Mouse (Mus musculus) heart, embryonic 16.5 days (tissue): ENCODE results near the gene Gpr4. TPM values are rescaled to one million over a fixed set of nuclear protein-coding genes. Genes with fewer than 3 reads are reported as not detected.
A peak's percentile ranks its signal among the peaks of the same experiment; 100 is the strongest.

ENCODE experiments used
- ATAC-seq: fragments of 200-750 bp; cut with Nextera tagmentation; replicated peaks from 2 replicates; pipeline ENCODE4 v1.8.0; 2017; ENCODE audit warnings: moderate number of reproducible peaks; ENCODE audit not compliant: insufficient read depth, low FRiP score; ENCODE audit errors: extremely low read depth
- H3K27ac ChIP-seq: fragments of 300-500 bp; sonication (generic); 2 replicates; pipeline ENCODE4 v1.5.1; 2014; ENCODE audit warnings: mild to moderate bottlenecking, low read length, control low read depth, moderate library complexity
- H3K27me3 ChIP-seq: fragments of 300-500 bp; sonication (generic); 2 replicates; pipeline ENCODE4 v1.6.1; 2014; ENCODE audit warnings: low read length, mixed read lengths; ENCODE audit not compliant: control insufficient read depth, insufficient read depth
- H3K36me3 ChIP-seq: fragments of 300-500 bp; sonication (generic); 2 replicates; pipeline ENCODE4 v1.6.1; 2014; ENCODE audit not compliant: control insufficient read depth, insufficient read depth
- H3K4me1 ChIP-seq: fragments of 300-500 bp; sonication (generic); 2 replicates; pipeline ENCODE4 v1.6.1; 2014; ENCODE audit warnings: low read length, mixed read lengths; ENCODE audit not compliant: control insufficient read depth, insufficient read depth
- H3K4me2 ChIP-seq: fragments of 300-500 bp; sonication (generic); 2 replicates; pipeline ENCODE4 v1.6.1; 2014; ENCODE audit warnings: low read depth, mild to moderate bottlenecking, control low read depth, low read length
- H3K4me3 ChIP-seq: fragments of 300-500 bp; sonication (generic); 2 replicates; pipeline ENCODE4 v1.5.1; 2014; ENCODE audit warnings: mild to moderate bottlenecking, control low read depth, low read length
- H3K9ac ChIP-seq: fragments of 300-500 bp; sonication (generic); 2 replicates; pipeline ENCODE4 v1.6.1; 2014; ENCODE audit warnings: low read length, control low read depth
- H3K9me3 ChIP-seq: fragments of 300-500 bp; sonication (generic); replicated peaks from 2 replicates; pipeline ENCODE4 v1.6.1; 2016; ENCODE audit warnings: low read length; ENCODE audit not compliant: control insufficient read depth
- WGBS: fragments of 180-500 bp; shearing (Covaris S2); extraction: QIAGEN DNeasy Blood & Tissue Kit; methylation state at CpG from one replicate; pipeline ENCODE4 v1.1.7; 2014; 5-methylcytosine and 5-hydroxymethylcytosine counted together
- polyA plus RNA-seq: library from polyadenylated mRNA; unstranded; fragments of >200 nt; fragmentation: Nextera tagmentation; extraction: Ambion mirVana; gene quantifications from 2 replicates; pipeline ENCODE4 v1.2.1, GENCODE M21; 2015

Gpr4 gene
- polyA plus RNA-seq, 1 experiment from 2014 or later, result 2.7 TPM

DNA sequence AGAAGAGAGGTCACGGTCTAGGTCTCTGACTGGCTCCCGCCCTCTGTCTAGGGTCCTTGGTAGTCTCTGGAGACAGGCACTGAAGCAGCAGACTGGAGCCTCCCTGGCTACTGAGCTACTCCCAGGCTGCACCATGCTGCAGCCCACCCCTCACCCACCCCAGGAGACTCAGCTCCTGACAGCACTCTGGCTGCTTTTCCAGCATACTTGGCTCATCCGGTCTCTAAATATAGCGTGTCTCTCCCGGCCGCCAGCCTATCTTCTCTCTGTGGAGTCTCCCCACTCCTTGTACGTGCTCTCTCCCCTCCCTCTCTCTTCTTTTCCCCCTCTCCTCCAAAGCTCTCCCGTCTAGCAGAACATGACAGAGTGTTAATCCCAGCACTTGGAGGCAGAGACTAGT lies 42.2 kb upstream of the Gpr4 start:
- Histone ChIP-seq H3K27me3 (peaks cover 4% of the 10 kb centered on the region), H3K27ac (peak overlapping the region; percentile 93), H3K4me2 (peak overlapping the region; percentile 19; the same call in 1 of the 2 replicates), H3K4me3 (no peak overlapping the region), H3K36me3 (no peaks in the 10 kb centered on the region), H3K4me1 (peaks cover 43% of the 10 kb centered on the region), H3K9me3 (0 out of 2 replicates have a peak, but pooled peaks cover 5% of the 10 kb centered on the region), H3K9ac (peak overlapping the region; percentile 32; the same call in 1 of the 2 replicates)
- WGBS, result 18% methylated on average over 8 of the region's 8 CpGs
- ATAC-seq, result peak; percentile 84

DNA sequence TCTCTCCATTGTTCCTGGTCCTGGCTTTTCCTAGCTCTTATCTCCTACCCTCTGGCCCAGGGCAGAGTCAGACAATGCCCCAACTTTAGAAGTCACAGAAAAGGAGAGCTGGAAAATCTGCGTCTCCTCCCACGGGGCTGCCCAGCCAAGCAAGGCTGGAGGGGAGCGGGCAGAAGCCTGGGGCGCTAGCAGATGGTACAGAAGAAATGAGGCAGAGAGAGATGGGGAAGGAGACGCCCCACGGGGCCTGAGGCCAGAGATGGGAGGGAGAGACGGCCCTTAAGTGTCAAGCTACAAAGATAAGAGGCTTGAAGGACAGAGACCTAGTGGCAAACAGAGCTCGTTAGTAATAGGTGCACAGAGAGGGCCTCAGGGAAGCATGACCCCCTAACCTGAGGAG lies 40.5 kb upstream of the Gpr4 start:
- no peak for ATAC-seq
- H3K9me3 ChIP-seq, result 0 out of 2 replicates have a peak, but pooled peaks cover 5% of the 10 kb centered on the region
- peaks cover 38% of the 10 kb centered on the region for H3K4me1 ChIP-seq
- no peak overlapping the region for H3K4me2 ChIP-seq
- no peaks in the 10 kb centered on the region for H3K36me3 ChIP-seq
- H3K27me3 ChIP-seq, result peaks cover 19% of the 10 kb centered on the region
- WGBS, result 26% methylated on average over 8 of the region's 8 CpGs
- peak overlapping the region; percentile 88 for H3K27ac ChIP-seq
- H3K9ac ChIP-seq, result peak overlapping the region; percentile 64
- H3K4me3 ChIP-seq, result no peak overlapping the region

DNA sequence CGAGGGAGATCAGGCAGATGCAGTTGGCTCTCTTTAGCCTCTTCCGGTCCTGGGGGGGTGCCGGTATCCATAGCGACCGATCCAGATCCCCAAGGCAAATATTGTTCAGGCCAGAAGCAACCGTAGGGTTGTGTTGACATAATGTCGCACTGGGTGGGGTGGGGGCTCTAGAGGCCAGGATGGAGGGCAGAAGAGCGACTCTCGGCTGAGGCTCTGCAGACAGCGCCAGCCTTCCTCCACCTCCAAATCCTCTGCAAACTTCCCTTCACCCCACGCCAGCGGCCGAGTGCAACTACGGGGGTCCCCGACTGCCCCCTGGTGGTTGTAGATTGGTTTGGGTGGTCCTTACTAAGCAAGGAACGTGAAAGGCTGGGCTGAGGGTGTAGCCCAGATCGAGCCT lies 39.5 kb upstream of the Gpr4 start:
- H3K9me3 ChIP-seq, result no peaks in the 10 kb centered on the region
- H3K9ac ChIP-seq, result peak overlapping the region; percentile 64
- H3K4me3 ChIP-seq, result peak overlapping the region; percentile 30; the same call in 1 of the 2 replicates
- peak overlapping the region; percentile 88 for H3K27ac ChIP-seq
- peak; percentile 42 for ATAC-seq
- WGBS, result 6% methylated on average over 17 of the region's 17 CpGs
- peaks cover 37% of the 10 kb centered on the region for H3K4me1 ChIP-seq
- peak overlapping the region; percentile 59 for H3K4me2 ChIP-seq
- no peaks in the 10 kb centered on the region for H3K36me3 ChIP-seq
- H3K27me3 ChIP-seq, result peaks cover 30% of the 10 kb centered on the region

DNA sequence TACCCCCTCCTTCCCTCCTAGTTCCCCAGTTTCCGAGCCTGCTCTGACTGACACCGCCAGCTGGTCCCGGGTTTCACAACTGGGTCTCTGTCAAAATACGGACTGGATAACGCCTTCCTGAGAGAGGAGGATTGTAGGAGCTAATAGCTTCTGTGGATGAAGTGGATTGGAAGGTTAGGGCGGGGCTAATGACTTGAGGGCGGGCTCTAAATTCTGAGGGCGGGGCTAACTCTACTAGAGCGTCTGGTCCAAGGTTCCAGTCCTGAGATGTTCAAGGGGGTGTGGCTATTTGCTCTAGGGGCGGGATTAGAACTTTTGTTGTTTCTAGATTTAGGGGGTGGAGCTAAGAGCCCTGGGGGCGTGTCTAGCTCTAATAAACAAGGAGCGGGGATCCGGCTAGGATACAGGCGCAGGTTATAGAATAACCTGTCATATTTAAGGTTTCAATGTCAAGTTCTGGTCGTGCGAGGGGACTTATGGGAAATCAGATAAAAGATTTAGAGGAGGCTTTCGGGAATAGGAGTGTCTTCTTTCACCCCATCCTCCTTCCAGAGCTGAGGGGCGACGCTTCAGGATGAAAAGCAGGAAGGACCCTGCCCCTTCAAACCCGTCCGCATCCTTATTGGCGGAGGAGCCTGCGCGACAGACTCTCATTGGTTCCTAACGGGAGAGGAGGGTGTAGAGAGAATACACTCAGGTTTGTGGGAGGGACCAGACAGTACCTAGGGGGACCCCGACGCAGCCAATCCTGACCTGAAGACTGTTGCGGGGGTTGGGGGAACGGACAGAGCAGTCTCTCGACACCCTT lies 36.4 kb upstream of the Gpr4 start, which contains the start of gene Eml2:
TSS of gene Eml2 (plus strand) at position 714 of the 808 bp plus-strand sequence.
- Histone ChIP-seq H3K27ac (no peak within 1 kb of the TSS), H3K27me3 (peaks cover 40% of the 10 kb centered on the region), H3K4me2 (no peak within 1 kb of the TSS), H3K36me3 (no peaks in the 10 kb centered on the region), H3K4me3 (no peak within 1 kb of the TSS; the same call in 1 of the 2 replicates), H3K4me1 (peaks cover 27% of the 10 kb centered on the region), H3K9ac (no peak within 1 kb of the TSS), H3K9me3 (peaks cover 5% of the 10 kb centered on the region; the same call in 1 of the 2 replicates)
- no peak for ATAC-seq
- 4% methylated on average over 30 of the region's 30 CpGs for WGBS

DNA sequence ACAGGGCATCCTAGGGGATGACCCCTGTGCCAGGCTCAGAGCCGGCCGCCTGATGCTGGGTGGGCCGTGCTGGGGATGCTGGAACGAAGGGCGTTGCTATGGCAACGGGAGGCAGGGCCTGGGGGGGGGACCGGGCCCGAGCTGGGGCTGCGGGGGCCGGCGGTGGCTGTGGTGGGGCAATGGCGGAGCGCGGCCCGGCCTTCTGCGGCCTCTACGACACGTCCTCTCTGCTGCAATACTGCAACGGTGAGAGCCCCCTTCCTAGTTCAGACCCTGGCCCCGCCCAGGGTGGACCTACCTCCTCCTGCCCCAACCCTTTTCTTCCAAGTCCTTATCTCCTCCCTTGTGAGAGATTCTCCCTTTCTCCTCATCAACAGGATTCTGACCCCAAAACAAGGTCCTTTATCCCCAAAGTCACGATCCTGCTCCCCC lies 35.8 kb upstream of the Gpr4 start:
- Histone ChIP-seq H3K9ac (no peak overlapping the region), H3K4me2 (no peak overlapping the region), H3K27me3 (peaks cover 40% of the 10 kb centered on the region), H3K9me3 (peaks cover 5% of the 10 kb centered on the region; the same call in 1 of the 2 replicates), H3K27ac (no peak overlapping the region), H3K36me3 (no peaks in the 10 kb centered on the region), H3K4me3 (no peak overlapping the region; the same call in 1 of the 2 replicates), H3K4me1 (peaks cover 27% of the 10 kb centered on the region)
- WGBS, result 12% methylated on average over 21 of the region's 21 CpGs
- no peak for ATAC-seq

DNA sequence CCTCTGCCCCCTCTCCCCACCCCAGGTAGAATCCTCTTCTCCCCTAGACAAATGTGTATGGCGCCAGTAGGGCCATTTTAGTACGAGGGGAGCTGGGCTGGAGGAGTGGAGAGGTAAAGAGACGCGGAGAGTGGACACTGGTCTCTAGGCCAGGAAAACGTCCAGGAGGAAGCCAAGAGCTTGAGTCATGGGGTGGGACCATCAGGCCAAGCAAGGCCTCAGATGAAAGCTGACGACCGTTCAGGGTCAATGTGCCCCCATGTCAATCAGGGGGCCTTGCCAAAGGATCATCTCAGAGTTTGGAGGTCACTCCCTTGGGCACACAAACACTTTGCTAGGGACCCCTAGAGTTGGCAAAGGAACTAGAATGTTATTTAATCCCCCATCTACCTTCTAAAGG lies 35.1 kb upstream of the Gpr4 start:
- Histone ChIP-seq H3K36me3 (no peaks in the 10 kb centered on the region), H3K27me3 (peaks cover 40% of the 10 kb centered on the region), H3K9me3 (peaks cover 5% of the 10 kb centered on the region; the same call in 1 of the 2 replicates), H3K4me2 (no peak overlapping the region), H3K4me1 (peaks cover 27% of the 10 kb centered on the region), H3K27ac (no peak overlapping the region), H3K9ac (no peak overlapping the region), H3K4me3 (no peak overlapping the region)
- WGBS, result 76% methylated on average over 7 of the region's 7 CpGs
- ATAC-seq, result no peak

DNA sequence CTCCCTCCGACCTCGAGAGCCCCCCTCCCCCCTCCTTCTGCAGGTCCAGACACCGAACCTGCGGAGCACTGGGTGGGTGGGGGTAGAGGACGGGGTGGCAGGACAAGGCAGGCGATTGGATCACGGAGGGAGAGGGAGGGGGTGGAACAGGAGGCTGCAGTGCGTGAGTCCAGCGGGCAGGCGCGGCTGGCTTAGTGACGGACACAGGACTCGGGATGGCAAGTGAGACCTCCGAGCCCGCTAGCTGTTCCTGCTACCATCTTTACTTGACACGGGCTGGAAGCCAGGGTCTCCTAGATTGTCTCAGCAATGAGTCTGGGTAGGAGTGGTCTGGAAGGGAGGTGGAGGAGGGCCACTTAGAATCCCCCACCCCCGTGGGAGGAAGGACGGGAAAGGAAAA lies 34.3 kb upstream of the Gpr4 start:
- peak overlapping the region; percentile 29; the same call in 1 of the 2 replicates for H3K4me2 ChIP-seq
- peaks cover 40% of the 10 kb centered on the region for H3K27me3 ChIP-seq
- no peak for ATAC-seq

DNA sequence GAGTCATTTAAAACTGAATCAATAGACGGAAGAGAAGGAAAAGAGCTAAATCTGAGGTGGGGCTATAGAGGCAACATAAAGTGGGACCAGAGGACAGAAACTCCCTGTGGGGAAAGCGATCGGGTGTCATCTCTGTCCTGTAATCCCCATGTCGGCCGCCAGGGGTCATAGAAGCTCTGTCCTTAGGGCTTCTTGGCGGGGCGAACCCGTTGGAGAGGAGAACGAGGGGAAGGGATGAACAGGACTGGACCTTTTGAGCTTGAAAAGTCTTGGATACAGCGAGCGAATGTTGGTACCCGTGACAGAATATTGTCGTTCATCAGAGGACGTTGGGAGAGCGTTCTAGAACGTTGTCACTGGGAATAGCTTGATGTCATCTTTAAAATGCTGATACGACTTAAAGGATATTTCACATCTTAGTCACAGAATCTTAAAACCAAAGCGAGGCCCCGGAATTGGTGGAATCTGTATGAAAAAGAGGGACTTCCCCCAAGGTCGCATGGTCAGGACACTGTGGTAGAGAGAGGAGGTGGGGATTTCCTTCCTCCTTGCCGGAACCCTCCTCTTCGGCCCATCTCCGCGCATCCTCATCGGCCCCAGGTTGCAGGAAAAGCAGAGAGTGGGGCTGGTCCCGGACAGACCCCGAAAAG lies 33.8 kb upstream of the Gpr4 start:
- peak overlapping the region; percentile 52; the same call in 1 of the 2 replicates for H3K4me2 ChIP-seq
- H3K4me1 ChIP-seq, result peaks cover 21% of the 10 kb centered on the region
- WGBS, result 6% methylated on average over 27 of the region's 27 CpGs
- no peak for ATAC-seq
- H3K27ac ChIP-seq, result no peak overlapping the region
- H3K4me3 ChIP-seq, result peak overlapping the region; percentile 26
- H3K9ac ChIP-seq, result 0 out of 2 replicates have a peak overlapping the region, but pooled peaks have one; percentile 19
- peaks cover 5% of the 10 kb centered on the region; the same call in 1 of the 2 replicates for H3K9me3 ChIP-seq
- H3K36me3 ChIP-seq, result no peaks in the 10 kb centered on the region
- peaks cover 40% of the 10 kb centered on the region for H3K27me3 ChIP-seq

More for the DNA sequence above, 34.3 kb upstream of the Gpr4 start:
- Histone ChIP-seq H3K4me3 (peak overlapping the region; percentile 1; the same call in 1 of the 2 replicates), H3K9ac (no peak overlapping the region), H3K36me3 (no peaks in the 10 kb centered on the region), H3K27ac (no peak overlapping the region), H3K9me3 (peaks cover 5% of the 10 kb centered on the region; the same call in 1 of the 2 replicates), H3K4me1 (peaks cover 21% of the 10 kb centered on the region)
- WGBS, result 11% methylated on average over 18 of the region's 18 CpGs
